Mouse (Mus musculus): ENCODE measurements at regions not wholly inside any gene's neighbourhood (a gene's known extent, or its start where the extent isn't known, plus 50 kb on each side); places are given as distances from the start of the nearest gene placed in this dataset.
A peak's percentile ranks its signal among the peaks of the same experiment; 100 is the strongest.

- ATAC-seq (replicated peaks; ENCODE audit: poor library complexity), result no peak
Observed at GRCm38 (mm10) chr1:71778292-71778691, 125.3 kb upstream of the Fn1 start.

- no peak for ATAC-seq (replicated peaks; ENCODE audit: poor library complexity)
Observed at GRCm38 (mm10) chr1:71775865-71776501, 123.0 kb upstream of the Fn1 start.

- no peak for ATAC-seq (replicated peaks; ENCODE audit: poor library complexity)
Observed at GRCm38 (mm10) chr1:71772526-71772925, 119.5 kb upstream of the Fn1 start.

- ATAC-seq (replicated peaks; ENCODE audit: poor library complexity), result no peak
Observed at GRCm38 (mm10) chr1:71771798-71772197, 118.8 kb upstream of the Fn1 start.

GRCm38 (mm10) chr1:71769595-71769994 is 116.6 kb upstream of the Fn1 start:
- no peak for ATAC-seq (replicated peaks; ENCODE audit: poor library complexity)

- ATAC-seq (replicated peaks; ENCODE audit: poor library complexity), result no peak
Observed at GRCm38 (mm10) chr1:71767705-71768104, 114.7 kb upstream of the Fn1 start.

- no peak for ATAC-seq (replicated peaks; ENCODE audit: poor library complexity)
Observed at GRCm38 (mm10) chr1:71767076-71767475, 114.1 kb upstream of the Fn1 start.

GRCm38 (mm10) chr1:71764951-71765350 is 112.0 kb upstream of the Fn1 start:
- no peak for ATAC-seq (replicated peaks; ENCODE audit: poor library complexity)

- no peak for ATAC-seq (replicated peaks; ENCODE audit: poor library complexity)
Observed at GRCm38 (mm10) chr1:71763530-71763929, 110.5 kb upstream of the Fn1 start.

GRCm38 (mm10) chr1:71760342-71760741 is 107.3 kb upstream of the Fn1 start:
- ATAC-seq (replicated peaks; ENCODE audit: poor library complexity), result peak; percentile 31; the same call in 1 of the 2 replicates

- ATAC-seq (replicated peaks; ENCODE audit: poor library complexity), result no peak
Observed at GRCm38 (mm10) chr1:71757236-71757635, 104.2 kb upstream of the Fn1 start.

- ATAC-seq (replicated peaks; ENCODE audit: poor library complexity), result no peak
Observed at GRCm38 (mm10) chr1:71756159-71756558, 103.2 kb upstream of the Fn1 start.

GRCm38 (mm10) chr1:71755435-71755834 is 102.4 kb upstream of the Fn1 start:
- no peak for ATAC-seq (replicated peaks; ENCODE audit: poor library complexity)

GRCm38 (mm10) chr1:71752351-71752750 is 99.4 kb upstream of the Fn1 start:
- no peak for ATAC-seq (replicated peaks; ENCODE audit: poor library complexity)

GRCm38 (mm10) chr1:71751601-71752000 is 98.6 kb upstream of the Fn1 start:
- no peak for ATAC-seq (replicated peaks; ENCODE audit: poor library complexity)

GRCm38 (mm10) chr1:71735606-71736005 is 82.6 kb upstream of the Fn1 start:
- peak; percentile 32; the same call in 1 of the 2 replicates for ATAC-seq (replicated peaks; ENCODE audit: poor library complexity)

- ATAC-seq (replicated peaks; ENCODE audit: poor library complexity), result no peak
Observed at GRCm38 (mm10) chr1:71731623-71732022, 78.6 kb upstream of the Fn1 start.

GRCm38 (mm10) chr1:71731011-71731410 is 78.0 kb upstream of the Fn1 start:
- ATAC-seq (replicated peaks; ENCODE audit: poor library complexity), result peak; percentile 86

- ATAC-seq (replicated peaks; ENCODE audit: poor library complexity), result peak; percentile 65
Observed at GRCm38 (mm10) chr1:71728852-71729347, 75.9 kb upstream of the Fn1 start.

GRCm38 (mm10) chr1:71723816-71724215 is 70.8 kb upstream of the Fn1 start:
- no peak for ATAC-seq (replicated peaks; ENCODE audit: poor library complexity)

- ATAC-seq (replicated peaks; ENCODE audit: poor library complexity), result peak; percentile 69
Observed at GRCm38 (mm10) chr1:71723039-71723397, 70.0 kb upstream of the Fn1 start.

- ATAC-seq (replicated peaks; ENCODE audit: poor library complexity), result peak; percentile 83
Observed at GRCm38 (mm10) chr1:71722211-71723038, 69.4 kb upstream of the Fn1 start.

Data from megakaryocyte progenitor cell, adult 5-6 weeks (primary cell).